Mouse (Mus musculus) limb, embryonic 11.5 days (tissue): ENCODE measurements around the gene Tra2b. TPM values are rescaled to one million over a fixed set of nuclear protein-coding genes. Genes with fewer than 3 reads are reported as not detected.
A peak's percentile ranks its signal among the peaks of the same experiment; 100 is the strongest.
"Not testable (repeated sequence)": the region's sequence is repeated elsewhere in the genome, so short reads cannot be mapped to it uniquely, and the experiment has no call there.

Source experiments
- ATAC-seq: fragments of 200-750 bp; cut with Nextera tagmentation; 2 replicates; pipeline ENCODE4 v1.8.0; 2017; ENCODE audit warnings: low read depth; ENCODE audit not compliant: insufficient number of reproducible peaks, low FRiP score, low TSS enrichment
- DNase-seq: peaks from one replicate; pipeline ENCODE4 v3.0.0-alpha.2; 2015; ENCODE audit warnings: low spot score
- H3K27ac ChIP-seq: fragments of 300-500 bp; sonication (generic); replicated peaks from 2 replicates; pipeline ENCODE4 v1.5.1; 2014; ENCODE audit warnings: low read depth, mild to moderate bottlenecking, low read length
- H3K27me3 ChIP-seq: fragments of 300-500 bp; sonication (generic); 2 replicates; pipeline ENCODE4 v1.6.1; 2014; ENCODE audit warnings: mild to moderate bottlenecking, low read length, mixed read lengths; ENCODE audit not compliant: control insufficient read depth, insufficient read depth
- H3K36me3 ChIP-seq: fragments of 300-500 bp; sonication (generic); 2 replicates; pipeline ENCODE4 v1.6.1; 2014; ENCODE audit warnings: mild to moderate bottlenecking, low read length, moderate library complexity, mixed read lengths; ENCODE audit not compliant: control insufficient read depth, insufficient read depth
- H3K4me1 ChIP-seq: fragments of 300-500 bp; sonication (generic); 2 replicates; pipeline ENCODE4 v1.6.1; 2014; ENCODE audit warnings: low read length, mixed read lengths; ENCODE audit not compliant: control insufficient read depth, insufficient read depth
- H3K4me2 ChIP-seq: fragments of 300-500 bp; sonication (generic); 2 replicates; pipeline ENCODE4 v1.6.1; 2014; ENCODE audit warnings: low read depth, mild to moderate bottlenecking, moderate library complexity; ENCODE audit not compliant: severe bottlenecking
- H3K4me3 ChIP-seq: fragments of 300-500 bp; sonication (generic); 2 replicates; pipeline ENCODE4 v1.5.1; 2014; ENCODE audit warnings: low read depth, low read length
- H3K9ac ChIP-seq: fragments of 300-500 bp; sonication (generic); 2 replicates; pipeline ENCODE4 v1.6.1; 2014; ENCODE audit warnings: mild to moderate bottlenecking, low read length
- H3K9me3 ChIP-seq: fragments of 300-500 bp; sonication (generic); 2 replicates; pipeline ENCODE4 v1.6.1; 2016; ENCODE audit warnings: low read length; ENCODE audit not compliant: control insufficient read depth
- WGBS: fragments of 180-500 bp; shearing (Covaris S2); extraction: QIAGEN DNeasy Blood & Tissue Kit; methylation state at CpG from one replicate; pipeline ENCODE4 v1.1.7; 2014; 5-methylcytosine and 5-hydroxymethylcytosine counted together
- polyA plus RNA-seq: library from polyadenylated mRNA; unstranded; fragments of >200 nt; fragmentation: Nextera tagmentation; extraction: Ambion mirVana; gene quantifications from 2 replicates; pipeline ENCODE4 v1.2.1, GENCODE M21; 2014

The Tra2b gene
- polyA plus RNA-seq, 1 experiment from 2014 or later: 481 TPM

DNA sequence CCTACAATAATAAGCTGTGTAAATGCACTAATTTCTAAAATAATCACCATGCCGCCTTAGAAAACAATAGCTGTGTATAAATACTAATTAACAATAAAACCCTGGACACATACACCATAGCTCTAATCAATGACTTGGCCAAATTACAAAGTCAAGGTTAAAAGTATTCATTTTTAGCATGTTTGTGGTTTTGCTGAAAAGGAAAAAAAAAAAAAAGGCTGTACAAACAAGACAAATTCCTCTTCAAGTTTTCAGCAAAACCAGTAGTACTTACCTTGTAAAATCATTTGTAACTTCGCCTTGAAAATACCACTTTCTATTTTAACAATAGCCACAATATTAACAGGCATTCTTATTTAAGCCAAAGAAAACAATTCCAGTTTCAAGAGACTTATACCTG, 4.2 kb downstream of the Tra2b start:
- DNase-seq: no peak
- Histone ChIP-seq H3K9ac (no peak overlapping the region), H3K27ac (no peak overlapping the region), H3K9me3 (no peaks in the 10 kb centered on the region), H3K4me1 (0 out of 2 replicates have a peak, but pooled peaks cover 6% of the 10 kb centered on the region), H3K4me3 (no peak overlapping the region), H3K36me3 (no peaks in the 10 kb centered on the region), H3K4me2 (no peak overlapping the region), H3K27me3 (no peaks in the 10 kb centered on the region)
- no peak for ATAC-seq
- WGBS: 80% methylated on average over 2 of the region's 2 CpGs

DNA sequence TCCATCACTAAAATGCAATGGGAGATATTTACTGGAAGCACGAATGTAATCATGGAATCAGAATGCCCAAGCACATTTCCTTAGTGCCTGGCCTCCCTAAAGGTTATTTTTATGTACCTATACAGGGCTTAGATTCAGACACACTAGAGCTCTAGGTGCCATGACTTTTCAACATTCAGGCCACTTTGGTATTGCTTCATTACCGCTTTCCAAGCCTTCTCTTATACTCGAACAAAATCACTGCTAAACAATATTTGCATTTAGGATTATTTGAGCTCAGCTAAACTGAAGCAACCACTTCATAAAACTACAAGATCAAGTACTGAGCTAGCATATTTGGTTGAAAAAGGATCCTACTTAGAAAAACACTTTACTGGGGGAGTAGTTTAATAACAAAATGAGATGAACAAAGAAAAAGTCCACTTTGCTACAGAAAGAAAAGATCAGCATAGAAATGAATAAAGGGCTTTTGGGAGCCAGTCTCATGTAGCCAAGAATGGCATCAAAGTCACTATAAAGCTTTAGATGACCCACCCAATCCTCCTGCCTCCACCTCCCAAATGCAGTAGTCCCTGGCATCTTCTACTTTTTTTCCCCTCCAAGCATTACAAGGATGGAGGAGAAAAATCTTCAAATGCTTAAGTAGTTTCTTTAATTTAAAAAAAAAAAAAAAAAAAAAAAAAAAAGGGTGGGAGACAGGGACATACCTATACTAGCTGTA, 5.2 kb downstream of the Tra2b start:
- Histone ChIP-seq H3K27ac (no peak overlapping the region), H3K27me3 (no peaks in the 10 kb centered on the region), H3K4me1 (0 out of 2 replicates have a peak, but pooled peaks cover 5% of the 10 kb centered on the region), H3K4me3 (no peak overlapping the region), H3K9ac (no peak overlapping the region), H3K4me2 (no peak overlapping the region), H3K36me3 (no peaks in the 10 kb centered on the region), H3K9me3 (no peaks in the 10 kb centered on the region)
- WGBS: 74% methylated on average over 3 of the region's 3 CpGs
- DNase-seq (no peak), ATAC-seq (no peak)

DNA sequence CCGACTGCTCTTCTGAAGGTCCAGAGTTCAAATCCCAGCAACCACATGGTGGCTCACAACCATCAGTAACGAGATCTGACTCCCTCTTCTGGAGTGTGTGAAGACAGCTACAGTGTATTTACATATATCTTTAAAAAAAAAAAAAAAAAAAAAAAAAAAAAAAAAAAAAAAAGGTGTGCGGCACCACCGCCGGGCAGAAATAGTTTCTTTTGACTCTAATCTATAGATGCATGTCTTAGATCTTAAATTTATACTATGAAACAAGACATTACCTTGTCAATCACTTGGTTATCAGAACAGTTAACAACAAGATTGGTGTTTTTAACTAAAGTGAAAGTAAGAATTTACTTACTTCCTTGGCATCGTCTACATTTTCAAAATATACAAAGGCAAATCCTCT, 13.6 kb downstream of the Tra2b start:
- ATAC-seq, H3K27me3 ChIP-seq, H3K4me3 ChIP-seq, H3K4me1 ChIP-seq, H3K9me3 ChIP-seq, H3K4me2 ChIP-seq, H3K9ac ChIP-seq, H3K27ac ChIP-seq: not testable (repeated sequence)
- WGBS: 92% methylated on average over 6 of the region's 6 CpGs
- H3K36me3 ChIP-seq: peaks cover 21% of the 10 kb centered on the region
- DNase-seq: peak; percentile 1

DNA sequence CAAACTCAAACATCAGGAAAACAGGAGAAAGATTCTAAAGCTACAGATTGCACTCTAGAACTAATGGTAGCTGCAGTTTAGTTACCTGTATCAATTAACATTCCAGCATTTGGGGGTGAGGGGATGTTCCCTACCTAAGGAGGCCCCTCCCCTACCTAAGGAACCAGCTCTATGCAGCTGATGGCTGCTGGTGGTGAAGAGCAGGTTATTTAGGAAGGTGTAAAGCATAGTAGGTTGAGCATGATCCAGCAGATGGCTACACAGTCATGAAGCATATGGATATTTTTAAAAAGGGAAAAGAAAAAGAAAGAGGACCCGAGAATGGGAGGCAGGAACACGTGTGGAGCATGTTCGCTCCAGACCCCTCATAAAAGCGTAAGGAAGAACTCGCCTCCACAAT, 15.5 kb downstream of the Tra2b start:
- Histone ChIP-seq H3K9ac (no peak overlapping the region), H3K27ac (no peak overlapping the region), H3K27me3 (no peaks in the 10 kb centered on the region), H3K36me3 (peaks cover 21% of the 10 kb centered on the region), H3K9me3 (no peaks in the 10 kb centered on the region), H3K4me3 (no peak overlapping the region), H3K4me1 (no peaks in the 10 kb centered on the region), H3K4me2 (no peak overlapping the region)
- DNase-seq (no peak), ATAC-seq (no peak)
- 96% methylated on average over 5 of the region's 5 CpGs for WGBS

DNA sequence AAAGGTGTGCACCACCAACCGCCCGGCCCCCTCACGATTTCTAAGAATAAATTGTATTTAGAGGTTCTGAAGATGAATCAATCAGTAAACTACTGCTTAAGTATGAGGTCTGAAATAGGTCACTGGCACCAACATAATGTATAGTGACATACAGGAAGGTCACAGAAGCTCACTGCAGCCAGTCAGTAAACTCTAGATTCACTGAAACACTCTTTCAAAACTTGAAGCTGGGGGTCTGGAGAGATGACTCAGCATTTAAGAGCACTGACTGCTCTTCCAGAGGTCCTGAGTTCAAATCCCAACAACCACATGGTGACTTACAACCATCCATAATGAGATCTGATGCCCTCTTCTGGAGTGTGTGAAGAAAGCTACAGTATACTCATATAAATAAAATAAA, 16.1 kb downstream of the Tra2b start:
- Histone ChIP-seq H3K4me2 (no peak overlapping the region), H3K4me3 (no peak overlapping the region), H3K27ac (no peak overlapping the region), H3K9me3 (no peaks in the 10 kb centered on the region), H3K9ac (no peak overlapping the region), H3K27me3 (no peaks in the 10 kb centered on the region), H3K4me1 (no peaks in the 10 kb centered on the region), H3K36me3 (peaks cover 21% of the 10 kb centered on the region)
- DNase-seq (no peak), ATAC-seq (no peak)
- WGBS: 95% methylated on average over 3 of the region's 3 CpGs

DNA sequence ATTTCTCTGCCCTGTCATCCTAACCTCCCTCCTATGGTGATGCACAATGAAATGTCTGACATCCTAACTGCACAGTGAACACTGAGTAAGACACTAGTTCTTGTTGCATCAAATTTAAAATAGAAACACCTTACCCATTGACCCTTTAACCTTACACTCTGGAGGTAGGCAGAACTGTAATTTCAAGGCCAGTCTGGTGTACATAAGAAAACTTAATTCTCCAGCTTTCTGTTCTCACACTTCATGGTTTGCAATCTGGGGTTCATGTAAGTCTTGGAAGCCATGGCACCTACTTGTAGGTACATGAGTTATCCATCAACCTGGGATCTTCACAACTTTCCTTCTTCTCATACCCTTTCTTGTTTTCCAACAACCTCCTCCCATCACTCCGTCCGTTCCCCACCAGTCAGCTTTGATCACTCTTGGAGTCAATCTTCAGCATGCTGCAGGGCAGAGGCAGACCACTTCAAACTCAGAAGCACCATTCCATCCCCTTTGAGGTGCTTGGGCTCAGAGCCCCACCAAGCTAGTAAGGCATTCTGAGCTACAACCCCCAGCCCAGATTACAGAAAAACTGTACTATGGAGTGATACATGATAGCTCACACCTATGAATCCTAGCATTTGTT, 23.5 kb downstream of the Tra2b start:
- no peak overlapping the region for H3K9ac ChIP-seq
- H3K27ac ChIP-seq: no peak overlapping the region
- ATAC-seq (0 out of 2 replicates have a peak, but pooled peaks have one; percentile 49), DNase-seq (no peak)
- no peaks in the 10 kb centered on the region for H3K9me3 ChIP-seq
- no peaks in the 10 kb centered on the region for H3K27me3 ChIP-seq
- H3K4me3 ChIP-seq: no peak overlapping the region
- H3K4me2 ChIP-seq: no peak overlapping the region
- WGBS: 92% methylated on average over 2 of the region's 2 CpGs
- H3K4me1 ChIP-seq: no peaks in the 10 kb centered on the region
- H3K36me3 ChIP-seq: peaks cover 15% of the 10 kb centered on the region

DNA sequence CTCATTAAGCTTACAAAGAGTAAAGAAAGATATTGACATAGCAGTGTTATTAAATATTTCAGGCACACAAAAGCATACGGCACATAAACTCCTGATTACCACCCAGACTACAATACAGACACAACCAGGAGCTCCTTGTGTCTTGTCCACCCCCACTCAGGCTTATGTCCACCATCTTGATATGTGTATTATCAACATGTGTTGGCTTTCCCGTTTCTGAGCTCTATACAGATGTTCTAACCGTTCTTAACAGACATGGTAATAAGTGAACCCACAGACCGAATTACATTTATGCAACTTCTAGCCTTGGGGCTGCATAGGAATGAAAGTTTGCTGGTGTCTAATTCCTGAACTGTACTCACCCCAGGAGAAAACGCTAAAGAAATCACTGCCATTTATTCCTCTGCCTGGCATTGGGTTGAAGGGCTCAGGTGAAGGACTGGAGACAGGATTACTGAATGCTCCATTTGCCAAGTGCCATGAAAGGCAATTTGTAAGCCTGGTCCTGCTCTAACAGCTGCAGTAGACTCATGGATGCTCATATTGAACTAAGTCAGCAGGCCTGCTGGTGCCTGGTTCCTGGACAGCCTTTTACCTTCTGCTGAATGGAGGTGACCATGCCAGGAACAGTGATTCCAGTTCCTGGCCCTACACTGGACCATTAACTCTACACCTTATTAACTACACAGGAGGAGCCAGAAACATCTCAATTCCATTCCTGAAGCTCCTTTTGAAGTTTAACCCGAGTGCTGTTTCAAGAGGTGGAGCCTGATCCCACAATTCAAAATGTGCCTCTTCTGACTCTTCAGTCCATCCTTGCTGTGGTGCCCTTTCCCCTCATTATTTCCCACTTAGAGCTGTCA, 24.2 kb downstream of the Tra2b start:
- Histone ChIP-seq H3K4me2 (no peak overlapping the region), H3K9me3 (no peaks in the 10 kb centered on the region), H3K4me1 (no peaks in the 10 kb centered on the region), H3K9ac (no peak overlapping the region), H3K36me3 (peaks cover 15% of the 10 kb centered on the region), H3K4me3 (no peak overlapping the region), H3K27ac (no peak overlapping the region), H3K27me3 (no peaks in the 10 kb centered on the region)
- DNase-seq (peak; percentile 28), ATAC-seq (no peak)
- 85% methylated on average over 6 of the region's 6 CpGs for WGBS

DNA sequence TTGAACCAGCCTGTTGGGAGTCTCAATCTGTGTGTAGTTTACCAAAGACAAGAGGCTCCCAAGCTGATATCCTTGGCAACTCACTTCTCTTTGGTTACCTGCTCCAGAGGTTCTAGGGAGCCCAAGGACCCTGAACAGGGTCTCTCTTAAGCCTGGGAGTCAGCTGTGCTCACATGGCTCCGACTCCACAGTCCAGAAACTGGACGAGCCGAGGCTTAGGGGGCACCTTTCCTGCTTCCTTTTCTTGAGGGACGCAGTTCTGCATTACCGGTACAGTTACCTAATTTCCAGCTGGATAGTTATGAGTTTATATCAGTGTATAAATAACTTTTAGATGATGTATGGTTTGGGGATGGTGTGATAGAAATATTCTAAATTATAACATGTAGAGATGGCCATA, 24.9 kb downstream of the Tra2b start:
- Histone ChIP-seq H3K4me3 (no peak overlapping the region), H3K36me3 (peaks cover 15% of the 10 kb centered on the region), H3K4me1 (no peaks in the 10 kb centered on the region), H3K4me2 (no peak overlapping the region), H3K9ac (no peak overlapping the region), H3K27me3 (no peaks in the 10 kb centered on the region), H3K9me3 (no peaks in the 10 kb centered on the region), H3K27ac (no peak overlapping the region)
- DNase-seq: no peak
- ATAC-seq: 0 out of 2 replicates have a peak, but pooled peaks have one; percentile 18
- WGBS: 89% methylated on average over 5 of the region's 5 CpGs
